Comparison of ENCODE assay signal across 8 mouse cellular contexts in genomic region chr2:5906625-5907024, GRCm38 (mm10). TPM values are rescaled to one million over a fixed set of nuclear protein-coding genes. Genes with fewer than 3 reads are reported as not detected.
DNase-seq lines count a peak whose midpoint lies in the region; ATAC-seq lines count a peak whose summit lies in the region.

No protein-coding gene starts in this region.

- peak; percentile 19 to 57 for DNase-seq in cerebellum, postnatal 25 days
- peak; percentile 27 for DNase-seq in right cerebral cortex, postnatal 14 days
- DNase-seq in right cerebral cortex, postnatal 25 days, result no peak
- DNase-seq in c-Kit-positive CD71-positive TER-119-positive erythroid progenitor cells, embryonic 14.5 days (ENCODE audit: low spot score), result peak; percentile 63
- peak; percentile 80 for DNase-seq in naive thymus-derived CD4-positive, alpha-beta T cell, adult 2 months (ENCODE audit: low read depth)
- no peak for DNase-seq in Muller cell, postnatal 12 days (ENCODE audit: inconsistent ontology term)

- no peak for ATAC-seq in cerebellum, adult (ENCODE audit: insufficient number of reproducible peaks, low FRiP score, low TSS enrichment)
- ATAC-seq in inflammation-experienced regulatory T-cells, adult 6 months, result peak; percentile 52

RNA-seq across cellular contexts. Expression of gene Sec61a2, which starts 11.4 kb away (rescaled TPM):
- polyA plus RNA-seq in inflammation-experienced regulatory T-cells, adult 6 months (2017; shearing (Covaris generic)), result 10 to 100 TPM; 13.5 to 27.1 (median 15.8) TPM

RNA-seq across cellular contexts. Expression of gene Dhtkd1, which starts 36.0 kb away (rescaled TPM):
- under 1 TPM in 2 of 3 experiments, not detected in 1; 0.12 to 0.33 TPM for polyA plus RNA-seq in inflammation-experienced regulatory T-cells, adult 6 months (2017; shearing (Covaris generic))

RNA-seq across cellular contexts. Expression of gene Gm13199, which starts 43.9 kb away (rescaled TPM):
- 1 to 10 TPM; 1.7 to 2.3 (median 1.8) TPM for polyA plus RNA-seq in inflammation-experienced regulatory T-cells, adult 6 months (2017; shearing (Covaris generic))

RNA-seq across cellular contexts. Expression of gene Upf2, which starts 44.6 kb away (rescaled TPM):
- 10 to 100 TPM; 16.7 to 20.1 (median 17.3) TPM for polyA plus RNA-seq in inflammation-experienced regulatory T-cells, adult 6 months (2017; shearing (Covaris generic))

Comparison
In these comparisons a context has a peak if more than half of its experiments do, and no peak if none do; other contexts are left out.
1. DNase-seq: peak in cerebellum, postnatal 25 days (2 of 2), right cerebral cortex, postnatal 14 days (single experiment), c-Kit-positive CD71-positive TER-119-positive erythroid progenitor cells, embryonic 14.5 days (single experiment) and naive thymus-derived CD4-positive, alpha-beta T cell, adult 2 months (single experiment); none in right cerebral cortex, postnatal 25 days (single experiment) and Muller cell, postnatal 12 days (single experiment).